Mouse (Mus musculus): ENCODE measurements around the gene Cdsn. TPM values are rescaled to one million over a fixed set of nuclear protein-coding genes. Genes with fewer than 3 reads are reported as not detected.
A peak's percentile ranks its signal among the peaks of the same experiment; 100 is the strongest.

Cdsn gene
- polyA plus RNA-seq, 1 experiment from 2014 or later, result not detected

- WGBS, result 67% methylated on average over 21 of the region's 21 CpGs
- Histone ChIP-seq H3K9me3 (peaks cover 4% of the 10 kb centered on the region; the same call in 1 of the 2 replicates), H3K4me1 (peaks cover 8% of the 10 kb centered on the region), H3K27me3 (ENCODE audit: poor library complexity, severe bottlenecking) (no peaks in the 10 kb centered on the region), H3K27ac (no peak overlapping the region), H3K4me3 (no peak overlapping the region), H3K36me3 (replicated peaks) (no peaks in the 10 kb centered on the region)
- DNase-seq (ENCODE audit: extremely low spot score, low spot score), result peak; percentile 77
Observed at GRCm38 (mm10) chr17:35590410-35591218, 38.7 kb downstream of the Cdsn start.

GRCm38 (mm10) chr17:35591219-35591578, 39.3 kb downstream of the Cdsn start:
- Histone ChIP-seq H3K4me1 (peaks cover 8% of the 10 kb centered on the region), H3K36me3 (replicated peaks) (no peaks in the 10 kb centered on the region), H3K4me3 (no peak overlapping the region), H3K27me3 (ENCODE audit: poor library complexity, severe bottlenecking) (no peaks in the 10 kb centered on the region), H3K27ac (no peak overlapping the region), H3K9me3 (peaks cover 4% of the 10 kb centered on the region; the same call in 1 of the 2 replicates)
- WGBS, result 94% methylated on average over 7 of the region's 7 CpGs
- DNase-seq (ENCODE audit: extremely low spot score, low spot score), result no peak

GRCm38 (mm10) chr17:35591731-35592130, 39.8 kb downstream of the Cdsn start:
- Histone ChIP-seq H3K27me3 (ENCODE audit: poor library complexity, severe bottlenecking) (no peaks in the 10 kb centered on the region), H3K27ac (no peak overlapping the region), H3K4me3 (no peak overlapping the region), H3K36me3 (replicated peaks) (no peaks in the 10 kb centered on the region), H3K4me1 (peaks cover 8% of the 10 kb centered on the region), H3K9me3 (peaks cover 5% of the 10 kb centered on the region)
- 94% methylated on average over 15 of the region's 15 CpGs for WGBS
- no peak for DNase-seq (ENCODE audit: extremely low spot score, low spot score)

GRCm38 (mm10) chr17:35592131-35592530, 40.2 kb downstream of the Cdsn start:
- 90% methylated on average over 9 of the region's 9 CpGs for WGBS
- Histone ChIP-seq H3K36me3 (replicated peaks) (no peaks in the 10 kb centered on the region), H3K4me1 (peaks cover 8% of the 10 kb centered on the region), H3K4me3 (no peak overlapping the region), H3K27me3 (ENCODE audit: poor library complexity, severe bottlenecking) (no peaks in the 10 kb centered on the region), H3K27ac (no peak overlapping the region), H3K9me3 (peaks cover 8% of the 10 kb centered on the region)
- no peak for DNase-seq (ENCODE audit: extremely low spot score, low spot score)

- DNase-seq (ENCODE audit: extremely low spot score, low spot score), result no peak
- Histone ChIP-seq H3K4me3 (no peak overlapping the region), H3K27me3 (ENCODE audit: poor library complexity, severe bottlenecking) (no peaks in the 10 kb centered on the region), H3K36me3 (replicated peaks) (no peaks in the 10 kb centered on the region), H3K27ac (no peak overlapping the region), H3K4me1 (0 out of 2 replicates have a peak, but pooled peaks cover 3% of the 10 kb centered on the region), H3K9me3 (peaks cover 6% of the 10 kb centered on the region; the same call in 1 of the 2 replicates)
- 43% methylated on average over 4 of the region's 4 CpGs for WGBS
Observed at GRCm38 (mm10) chr17:35593786-35594185, 41.9 kb downstream of the Cdsn start.

GRCm38 (mm10) chr17:35594456-35594855, 42.5 kb downstream of the Cdsn start:
- Histone ChIP-seq H3K36me3 (replicated peaks) (no peaks in the 10 kb centered on the region), H3K27ac (no peak overlapping the region), H3K4me1 (0 out of 2 replicates have a peak, but pooled peaks cover 3% of the 10 kb centered on the region), H3K9me3 (peaks cover 6% of the 10 kb centered on the region; the same call in 1 of the 2 replicates), H3K27me3 (ENCODE audit: poor library complexity, severe bottlenecking) (no peaks in the 10 kb centered on the region), H3K4me3 (no peak overlapping the region)
- no peak for DNase-seq (ENCODE audit: extremely low spot score, low spot score)
- WGBS, result 83% methylated on average over 7 of the region's 7 CpGs

- H3K4me3 ChIP-seq, result no peak overlapping the region
- H3K4me1 ChIP-seq, result 0 out of 2 replicates have a peak, but pooled peaks cover 10% of the 10 kb centered on the region
- WGBS, result 90% methylated on average over 3 of the region's 3 CpGs
- no peak for DNase-seq (ENCODE audit: extremely low spot score, low spot score)
- H3K27ac ChIP-seq, result no peak overlapping the region
- peaks cover 6% of the 10 kb centered on the region; the same call in 1 of the 2 replicates for H3K9me3 ChIP-seq
- no peaks in the 10 kb centered on the region for H3K36me3 ChIP-seq (replicated peaks)
- H3K27me3 ChIP-seq (ENCODE audit: poor library complexity, severe bottlenecking), result no peaks in the 10 kb centered on the region
Observed at GRCm38 (mm10) chr17:35597399-35597798, 45.5 kb downstream of the Cdsn start.

GRCm38 (mm10) chr17:35601249-35601648, 49.3 kb downstream of the Cdsn start, which contains the start of gene Sfta2:
Gene Sfta2, plus strand, starts transcription at chr17:35601549.
- no peak within 1 kb of the TSS for H3K27ac ChIP-seq
- H3K4me3 ChIP-seq, result no peak within 1 kb of the TSS
- no peaks in the 10 kb centered on the region for H3K36me3 ChIP-seq (replicated peaks)
- DNase-seq (ENCODE audit: extremely low spot score, low spot score), result no peak
- H3K27me3 ChIP-seq (ENCODE audit: poor library complexity, severe bottlenecking), result no peaks in the 10 kb centered on the region
- H3K4me1 ChIP-seq, result 0 out of 2 replicates have a peak, but pooled peaks cover 10% of the 10 kb centered on the region
- WGBS, result 67% methylated on average over 2 of the region's 2 CpGs
- peaks cover 6% of the 10 kb centered on the region; the same call in 1 of the 2 replicates for H3K9me3 ChIP-seq

GRCm38 (mm10) chr17:35601736-35602354, 49.9 kb downstream of the Cdsn start:
- no peak overlapping the region for H3K27ac ChIP-seq
- H3K4me1 ChIP-seq, result 0 out of 2 replicates have a peak, but pooled peaks cover 10% of the 10 kb centered on the region
- 59% methylated on average over 8 of the region's 8 CpGs for WGBS
- peaks cover 6% of the 10 kb centered on the region; the same call in 1 of the 2 replicates for H3K9me3 ChIP-seq
- H3K4me3 ChIP-seq, result no peak overlapping the region
- H3K27me3 ChIP-seq (ENCODE audit: poor library complexity, severe bottlenecking), result no peaks in the 10 kb centered on the region
- no peaks in the 10 kb centered on the region for H3K36me3 ChIP-seq (replicated peaks)
- DNase-seq (ENCODE audit: extremely low spot score, low spot score), result no peak

Other genes with a start within 250 kb of the Cdsn start
- gene H2-Q1, start 231.7 kb upstream of the Cdsn start, polyA plus RNA-seq (2016; fragmentation: Nextera tagmentation; extraction: Ambion mirVana), result not detected in 2 replicates
- gene H2-Q2, start 209.9 kb upstream of the Cdsn start, polyA plus RNA-seq (2016; fragmentation: Nextera tagmentation; extraction: Ambion mirVana), result 0.26 and 0.35 TPM in 2 replicates
- gene H2-Q4, start 172.5 kb upstream of the Cdsn start, polyA plus RNA-seq (2016; fragmentation: Nextera tagmentation; extraction: Ambion mirVana), result 3.0 and 3.1 TPM in 2 replicates
- 2.1 and 2.5 TPM in 2 replicates for gene H2-Q6, start 127.3 kb upstream of the Cdsn start, polyA plus RNA-seq (2016; fragmentation: Nextera tagmentation; extraction: Ambion mirVana)
- gene H2-Q7, start 113.0 kb upstream of the Cdsn start, polyA plus RNA-seq (2016; fragmentation: Nextera tagmentation; extraction: Ambion mirVana), result 18.5 and 19.8 TPM in 2 replicates
- 0.36 and 0.37 TPM in 2 replicates for gene H2-Q10, start 82.0 kb upstream of the Cdsn start, polyA plus RNA-seq (2016; fragmentation: Nextera tagmentation; extraction: Ambion mirVana)
- gene Pou5f1, start 46.1 kb upstream of the Cdsn start, polyA plus RNA-seq (2016; fragmentation: Nextera tagmentation; extraction: Ambion mirVana), result 0.12 TPM in 1 of 2 replicates, not detected in the other
- 52.2 and 57.1 TPM in 2 replicates for gene Tcf19, start 35.3 kb upstream of the Cdsn start, polyA plus RNA-seq (2016; fragmentation: Nextera tagmentation; extraction: Ambion mirVana)
- gene Cchcr1, start 35.0 kb upstream of the Cdsn start, polyA plus RNA-seq (2016; fragmentation: Nextera tagmentation; extraction: Ambion mirVana), result 21.6 and 26.1 TPM in 2 replicates
- 2.2 and 2.6 TPM in 2 replicates for gene Psors1c2, start 18.9 kb upstream of the Cdsn start, polyA plus RNA-seq (2016; fragmentation: Nextera tagmentation; extraction: Ambion mirVana)
- not detected in 2 replicates for gene 2300002M23Rik, start 15.3 kb downstream of the Cdsn start, polyA plus RNA-seq (2016; fragmentation: Nextera tagmentation; extraction: Ambion mirVana)
- gene Sfta2, start 49.4 kb downstream of the Cdsn start, polyA plus RNA-seq (2016; fragmentation: Nextera tagmentation; extraction: Ambion mirVana), result not detected in 2 replicates
- gene Gm9573, start 74.5 kb downstream of the Cdsn start, polyA plus RNA-seq (2016; fragmentation: Nextera tagmentation; extraction: Ambion mirVana), result not detected in 2 replicates
- 0.12 and 0.14 TPM in 2 replicates for gene Mucl3, start 91.6 kb downstream of the Cdsn start, polyA plus RNA-seq (2016; fragmentation: Nextera tagmentation; extraction: Ambion mirVana)
- gene Vars2, start 115.5 kb downstream of the Cdsn start, polyA plus RNA-seq (2016; fragmentation: Nextera tagmentation; extraction: Ambion mirVana), result 19.3 and 20.2 TPM in 2 replicates
- 59.3 and 62.3 TPM in 2 replicates for gene Gtf2h4, start 121.6 kb downstream of the Cdsn start, polyA plus RNA-seq (2016; fragmentation: Nextera tagmentation; extraction: Ambion mirVana)
- 105 and 112 TPM in 2 replicates for gene Ddr1, start 152.5 kb downstream of the Cdsn start, polyA plus RNA-seq (2016; fragmentation: Nextera tagmentation; extraction: Ambion mirVana)